Mouse (Mus musculus) gastrocnemius, adult 8-10 months (tissue): ENCODE results near the gene Bend6. TPM values are rescaled to one million over a fixed set of nuclear protein-coding genes. Genes with fewer than 3 reads are reported as not detected.
"Not testable (repeated sequence)": the region's sequence is repeated elsewhere in the genome, so short reads cannot be mapped to it uniquely, and the experiment has no call there.

Source experiments
- DNase-seq, 2 experiments: peaks; one replicate each; pipeline ENCODE4 v3.0.0; 2022; ENCODE audit warnings: low spot score in 2 of 2
- total RNA-seq, 4 experiments: library from RNA; stranded (reverse); gene quantifications; 2 replicates each; pipeline ENCODE4 v1.2.4; 2022

Bend6 gene
- total RNA-seq, 4 experiments from 2014 or later, result 2.6 to 5.1 (median 4.2) TPM

DNA sequence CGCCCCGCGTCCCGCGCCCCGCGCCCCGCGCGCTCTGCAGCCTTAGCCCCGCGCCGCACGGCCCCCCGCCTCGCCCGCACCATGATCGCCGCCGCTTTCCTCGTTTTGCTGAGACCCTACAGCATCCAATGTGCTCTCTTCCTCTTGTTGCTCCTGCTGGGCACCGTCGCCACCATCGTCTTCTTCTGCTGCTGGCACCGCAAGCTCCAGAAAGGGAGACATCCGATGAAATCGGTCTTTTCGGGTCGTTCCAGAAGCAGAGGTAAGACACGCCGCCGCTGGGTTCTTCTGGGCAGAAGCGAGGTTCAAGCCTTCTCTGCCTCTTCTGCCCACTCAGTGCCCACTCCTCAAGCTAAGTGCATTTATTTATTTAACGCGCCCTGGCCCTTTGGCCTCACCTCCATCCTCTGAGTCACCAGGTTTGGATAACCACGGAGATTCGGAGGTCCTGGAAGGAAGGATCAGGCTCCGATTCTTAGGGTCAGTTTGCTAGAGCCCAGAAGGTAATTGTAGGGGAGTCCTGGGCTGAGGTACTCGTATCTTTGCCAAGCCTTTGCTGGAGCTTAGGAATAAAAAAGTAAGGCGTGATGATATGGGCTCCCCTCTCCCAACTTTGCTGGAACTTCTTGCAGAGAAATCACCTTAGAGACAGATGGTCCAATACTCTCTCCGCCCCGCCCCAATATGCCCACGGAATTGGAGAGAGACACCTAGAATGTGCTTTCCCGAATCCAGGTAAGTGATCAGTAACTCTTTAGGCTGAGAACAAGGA, 761 bp upstream of the Bend6 start, which contains the start of gene Dst:
Dst (plus strand) TSS at position 35 of the 772 bp plus-strand sequence.
- no peak for DNase-seq

- no peak for DNase-seq
These were observed 689 bp downstream of the Bend6 start for GRCm38 (mm10) chr1:33906927-33907326.

GRCm38 (mm10) chr1:33906216-33906615, 1.4 kb downstream of the Bend6 start:
- DNase-seq, result no peak

- DNase-seq, result no peak
These were observed 4.0 kb downstream of the Bend6 start for GRCm38 (mm10) chr1:33903587-33903986.

- no peak for DNase-seq
These were observed 7.4 kb downstream of the Bend6 start for GRCm38 (mm10) chr1:33900175-33900574.

GRCm38 (mm10) chr1:33898373-33898772, 9.2 kb downstream of the Bend6 start:
- DNase-seq, result no peak

DNA sequence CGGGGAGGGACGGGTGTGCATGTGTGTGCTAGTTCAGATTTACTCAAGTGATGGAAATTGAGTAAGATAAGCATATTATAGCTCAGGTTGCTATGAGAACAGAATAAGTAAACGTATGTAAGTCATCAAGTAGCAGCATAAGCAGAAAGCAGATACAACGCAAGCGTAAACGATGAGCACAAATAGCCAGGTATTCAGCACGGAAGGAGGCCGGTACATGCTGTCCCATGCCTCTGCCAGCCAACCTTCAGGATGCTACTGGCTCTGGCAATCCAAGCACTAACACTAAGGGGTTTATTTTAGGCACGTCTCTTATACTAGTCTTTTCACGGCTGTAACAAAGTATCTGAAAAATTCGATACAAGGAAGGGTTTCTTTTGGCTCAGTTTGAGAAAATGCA, 10.2 kb downstream of the Bend6 start:
- DNase-seq, result no peak

DNA sequence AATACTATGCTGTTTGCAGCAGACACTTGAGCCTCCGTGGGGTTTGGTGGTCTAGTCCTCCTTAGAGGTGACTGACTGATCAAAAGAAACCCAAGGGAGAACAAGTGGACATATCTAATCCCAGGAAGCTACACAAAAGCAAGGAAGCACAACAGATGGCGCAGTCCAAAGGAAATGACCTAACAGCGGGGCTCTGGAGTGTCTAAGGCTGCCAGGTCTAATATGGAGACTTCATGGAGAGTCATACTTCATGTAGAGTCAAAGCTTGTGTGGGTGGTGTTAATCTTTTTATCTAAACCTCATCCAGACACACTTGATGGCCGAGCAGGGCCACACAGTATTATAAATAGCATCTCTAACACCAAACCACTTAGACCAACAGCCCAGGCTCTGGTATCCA, 10.9 kb downstream of the Bend6 start:
- DNase-seq, result no peak

- no peak for DNase-seq
These were observed 11.5 kb downstream of the Bend6 start for GRCm38 (mm10) chr1:33896116-33896515.

DNA sequence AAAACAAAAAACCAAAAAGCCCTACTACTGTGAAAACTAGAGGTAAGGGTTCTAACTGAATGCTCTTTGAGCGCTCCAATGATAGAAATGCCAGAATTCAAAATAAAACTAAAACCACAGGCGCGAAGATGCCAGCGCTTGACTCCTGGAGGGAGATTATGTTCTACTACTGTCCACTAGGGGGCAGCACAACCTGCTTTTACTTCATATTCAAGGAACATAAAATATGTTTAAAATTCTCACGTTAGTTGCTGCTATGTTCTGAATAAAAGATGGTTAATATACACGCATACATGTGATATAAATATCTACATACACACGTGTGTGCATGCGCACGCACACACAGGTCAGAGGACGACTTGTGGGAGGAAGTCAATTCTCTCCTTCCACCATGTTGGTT, 14.8 kb downstream of the Bend6 start:
- no peak for DNase-seq

DNA sequence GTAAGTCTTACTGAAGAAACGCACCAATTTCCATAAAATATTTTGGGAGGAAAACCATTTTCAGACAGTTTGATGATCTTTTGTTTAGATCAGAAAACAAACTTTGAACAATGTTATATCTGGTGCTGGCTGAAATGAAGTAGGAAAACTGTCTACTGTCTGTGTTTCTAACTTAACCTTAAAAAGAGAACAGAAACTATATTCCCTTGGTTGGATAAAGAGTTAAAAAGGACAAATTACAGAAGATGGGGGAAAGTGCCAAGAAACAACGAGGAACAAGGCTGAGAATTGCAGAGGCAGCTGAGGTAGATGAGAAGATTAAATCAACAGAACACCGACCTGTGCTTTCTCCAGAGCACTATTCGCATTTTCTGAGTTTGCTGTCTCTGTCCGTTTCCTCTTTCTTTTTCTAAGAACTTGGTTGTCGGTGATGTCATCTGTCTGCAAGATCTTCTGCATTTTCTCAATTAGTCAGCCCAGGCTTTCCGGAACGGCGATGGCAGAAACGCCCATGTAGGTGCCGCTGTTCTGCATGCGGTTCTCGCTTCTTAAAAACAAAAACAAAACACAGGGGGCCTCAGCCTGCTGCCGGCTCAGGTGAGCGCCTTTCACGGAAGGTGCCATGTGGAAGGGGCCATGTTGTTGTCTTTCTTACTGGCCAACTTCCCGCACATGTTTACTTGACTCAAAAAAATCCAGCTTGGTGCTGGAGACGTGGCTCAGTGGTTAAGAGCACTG, 24.3 kb downstream of the Bend6 start:
- no peak for DNase-seq

DNA sequence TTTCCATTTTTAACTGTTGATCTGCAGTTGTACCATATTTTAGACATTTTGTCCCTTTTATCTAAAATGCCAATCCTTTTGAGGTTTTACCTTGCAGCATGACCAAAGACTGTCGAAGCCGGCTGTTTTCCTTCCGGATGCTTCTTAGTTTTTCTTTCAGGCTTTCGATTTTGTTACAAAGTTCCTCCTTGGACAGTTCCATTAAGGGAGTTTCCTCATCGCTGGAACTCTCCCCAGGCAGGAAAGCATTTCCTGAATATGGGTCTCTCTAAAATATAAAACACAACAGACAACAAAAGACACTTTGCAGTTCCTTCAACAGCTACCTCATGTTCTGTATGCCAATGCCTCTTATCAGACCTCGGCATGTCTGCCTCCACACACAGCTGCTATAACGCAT, 29.4 kb downstream of the Bend6 start:
- no peak for DNase-seq

GRCm38 (mm10) chr1:33876416-33876815, 31.2 kb downstream of the Bend6 start:
- no peak for DNase-seq

- no peak for DNase-seq
These were observed 31.9 kb downstream of the Bend6 start for GRCm38 (mm10) chr1:33875691-33876090.

GRCm38 (mm10) chr1:33873561-33873960, 34.1 kb downstream of the Bend6 start:
- DNase-seq, result no peak

DNA sequence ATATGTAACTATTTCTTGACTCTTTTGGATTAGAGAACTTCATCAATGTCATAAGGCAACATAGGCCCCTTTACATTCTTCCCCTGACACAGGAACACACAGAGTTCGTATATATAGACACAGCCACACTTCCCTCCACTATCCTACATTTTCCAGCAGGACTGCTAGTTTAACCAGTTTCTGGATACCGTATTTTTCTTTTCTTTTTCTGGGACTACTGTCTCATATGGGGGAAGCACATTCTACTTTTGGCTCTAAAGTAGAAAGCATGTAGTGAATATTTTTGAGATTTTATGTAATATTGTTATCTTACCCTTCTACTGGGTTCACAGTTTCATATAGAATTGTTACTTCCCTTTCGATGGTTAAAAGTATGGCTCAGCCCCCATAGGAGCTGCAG, 38.2 kb downstream of the Bend6 start:
- DNase-seq, result no peak

GRCm38 (mm10) chr1:33869031-33869430, 38.6 kb downstream of the Bend6 start:
- DNase-seq, result no peak

DNA sequence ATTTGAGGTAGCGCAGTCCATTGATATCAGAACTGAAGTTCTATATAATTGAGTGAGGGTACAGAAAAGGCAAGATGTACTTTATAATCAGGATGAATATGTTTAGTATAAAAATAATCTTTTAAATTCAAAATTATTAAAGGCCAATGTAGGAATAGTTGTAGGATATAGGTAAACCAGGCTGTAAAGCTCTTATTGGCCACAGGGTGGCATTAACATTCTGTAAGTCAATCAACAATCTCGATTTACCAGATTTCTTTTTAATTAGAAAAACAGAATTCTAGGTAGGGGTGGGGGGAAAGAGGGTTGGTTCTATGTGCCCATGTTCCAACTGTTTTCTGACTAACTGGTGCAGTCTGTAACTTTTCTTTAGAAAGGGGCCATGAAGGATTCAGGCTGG, 60.8 kb downstream of the Bend6 start:
- DNase-seq, result no peak

DNA sequence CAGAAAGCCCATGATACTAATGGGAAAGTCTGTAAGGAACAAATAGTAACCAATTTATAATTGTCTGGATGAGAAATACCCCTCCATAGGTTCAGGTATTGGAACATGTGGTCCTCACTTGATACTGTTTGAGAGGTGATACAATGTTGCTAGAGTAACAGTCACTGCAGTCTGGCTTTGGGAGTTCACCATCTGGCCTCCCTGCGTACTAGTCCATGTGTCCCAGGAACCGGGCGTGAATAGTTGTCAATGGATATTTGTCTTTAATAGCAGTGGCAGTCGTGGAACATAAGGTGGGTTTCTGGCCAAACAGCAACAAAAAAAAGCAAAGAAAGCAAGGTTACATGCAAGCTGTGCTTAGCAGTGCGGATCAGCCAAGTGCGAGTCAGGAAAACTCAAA, 63.8 kb downstream of the Bend6 start:
- DNase-seq, result no peak

DNA sequence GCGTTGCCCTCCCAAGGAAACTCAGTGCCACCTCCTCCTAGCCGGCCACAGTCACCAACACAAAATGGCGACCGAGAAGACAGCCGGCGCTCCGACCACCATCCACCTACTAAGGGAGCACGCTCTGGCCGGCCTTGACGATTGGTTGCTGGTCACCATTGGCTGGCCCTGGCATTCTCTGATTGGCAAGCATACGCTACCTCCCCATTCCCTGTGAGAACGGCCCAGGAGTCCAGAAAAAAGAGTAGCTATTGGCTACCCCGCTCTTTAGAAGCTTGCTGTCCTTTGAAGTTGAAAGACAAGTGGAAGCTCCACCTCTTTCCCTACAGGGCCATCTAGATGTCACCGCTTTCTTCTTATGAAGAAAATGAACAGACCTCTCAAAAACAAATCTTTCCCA, 68.7 kb downstream of the Bend6 start:
- not testable (repeated sequence) for DNase-seq

DNA sequence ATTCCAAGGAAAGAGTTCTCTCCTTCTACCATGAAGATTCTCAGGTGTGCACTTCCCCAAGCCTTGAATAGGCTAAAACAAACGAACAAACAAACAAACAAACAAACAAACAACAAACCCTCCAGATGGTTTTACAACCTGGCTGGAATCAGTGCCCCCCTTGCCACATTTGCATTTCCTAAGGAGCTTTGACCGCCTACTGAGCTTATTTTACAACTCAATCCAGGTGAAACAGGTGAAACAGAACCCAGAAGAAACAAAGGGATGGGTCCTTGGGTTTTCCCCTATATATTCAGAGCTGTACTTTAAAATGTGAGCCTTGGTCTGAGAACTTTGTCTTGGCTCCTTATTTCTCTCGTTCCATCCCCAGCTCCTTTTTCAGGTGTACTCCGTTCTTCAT, 77.0 kb downstream of the Bend6 start:
- no peak for DNase-seq

GRCm38 (mm10) chr1:33817931-33818330, 89.7 kb downstream of the Bend6 start:
- DNase-seq, result no peak
